Comparison of ENCODE assay signal across 23 mouse cellular contexts in the genomic region with DNA sequence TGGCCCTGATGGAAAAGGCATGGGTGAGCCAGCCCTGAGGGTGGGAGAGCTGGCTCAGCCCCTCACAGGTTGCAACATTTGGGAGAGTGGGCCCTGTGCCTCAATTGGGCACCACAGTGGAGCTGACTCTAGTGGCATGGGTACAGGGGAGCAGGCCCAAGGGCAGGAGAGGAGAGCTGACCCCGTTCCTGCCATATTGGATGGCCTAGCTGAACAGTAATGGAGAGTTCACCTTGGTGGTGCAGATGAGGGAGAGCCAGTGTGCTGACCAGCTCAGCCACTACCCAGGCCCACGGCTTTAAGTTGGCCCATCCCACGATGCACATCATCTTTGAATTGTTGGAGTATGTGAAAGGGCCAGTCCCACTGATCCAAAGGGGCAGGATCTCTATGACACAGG. TPM values are rescaled to one million over a fixed set of nuclear protein-coding genes. Genes with fewer than 3 reads are reported as not detected.
"Had no signal": no experiment of that assay in that cellular context is flagged by ENCODE, and none has a peak within 500 bp of the region (broad histone marks: within the 10 kb centered on the region; RNA-seq: fewer than 3 reads in every experiment).

No protein-coding gene starts in this region.

- H3K4me1 ChIP-seq: stomach, embryonic 15.5 days had no signal

- H3K27me3 ChIP-seq: limb, embryonic 12.5 days; stomach, embryonic 15.5 days had no signal

- ATAC-seq: lung, postnatal 0 days had no signal

- H3K27ac ChIP-seq: left cerebral cortex, adult 2 months; limb, embryonic 12.5 days; liver, embryonic 14.5 days; stomach, embryonic 15.5 days had no signal

- H3K4me3 ChIP-seq: left cerebral cortex, adult 2 months; limb, embryonic 12.5 days; stomach, embryonic 15.5 days had no signal

- H3K9ac ChIP-seq: limb, embryonic 12.5 days; liver, embryonic 14.5 days; stomach, embryonic 15.5 days had no signal

- H3K36me3 ChIP-seq: limb, embryonic 12.5 days; stomach, embryonic 15.5 days had no signal

- H3K9me3 ChIP-seq: stomach, embryonic 15.5 days had no signal

- DNase-seq: kidney, adult 11 months; liver; lung, adult 18-20 months; lung, postnatal 4 days; right cerebral cortex, postnatal 14 days; thymus, adult 2 months; thymus, postnatal 25 days had no signal

- H3K4me2 ChIP-seq: limb, embryonic 12.5 days; midbrain, embryonic 11.5 days; stomach, embryonic 15.5 days had no signal

RNA-seq across cellular contexts. Expression of gene Mgat4d, which starts 6.2 kb away (rescaled TPM):
- total RNA-seq: layer of hippocampus, adult 8-10 months; layer of hippocampus, postnatal 14 days; left cerebral cortex, adult 2 months; left cerebral cortex, postnatal 14 days; megakaryocyte, adult 5-6 weeks; monocyte, adult 5-6 weeks had no signal
- polyA plus RNA-seq: kidney, embryonic 14.5 days; large intestine, adult 2 months; limb, embryonic 12.5 days; liver, embryonic 14.5 days; lung, postnatal 0 days; midbrain, embryonic 11.5 days; neural tube, embryonic 14.5 days; spleen, adult 2 months; stomach, embryonic 15.5 days; thymus, adult 2 months; urinary bladder, adult 2 months had no signal

RNA-seq across cellular contexts. Expression of gene Clgn, which starts 47.6 kb away (rescaled TPM):
- total RNA-seq: megakaryocyte, adult 5-6 weeks; monocyte, adult 5-6 weeks had no signal

RNA-seq across cellular contexts. Expression of gene Ucp1, which starts 51.9 kb away (rescaled TPM):
- total RNA-seq: left cerebral cortex, adult 2 months; left cerebral cortex, postnatal 14 days; monocyte, adult 5-6 weeks had no signal
- polyA plus RNA-seq: kidney, embryonic 14.5 days; limb, embryonic 12.5 days; liver, embryonic 14.5 days; stomach, embryonic 15.5 days had no signal
